Mouse (Mus musculus) c-Kit-negative CD71-positive TER-119-positive erythroid progenitor cells, embryonic 14.5 days (primary cell): ENCODE measurements around the gene Acsl1.

ENCODE experiments used
- DNase-seq: peaks from one replicate; pipeline ENCODE4 v3.0.0-alpha.2; 2013; ENCODE audit warnings: low read depth, low spot score

Gene Acsl1

DNA sequence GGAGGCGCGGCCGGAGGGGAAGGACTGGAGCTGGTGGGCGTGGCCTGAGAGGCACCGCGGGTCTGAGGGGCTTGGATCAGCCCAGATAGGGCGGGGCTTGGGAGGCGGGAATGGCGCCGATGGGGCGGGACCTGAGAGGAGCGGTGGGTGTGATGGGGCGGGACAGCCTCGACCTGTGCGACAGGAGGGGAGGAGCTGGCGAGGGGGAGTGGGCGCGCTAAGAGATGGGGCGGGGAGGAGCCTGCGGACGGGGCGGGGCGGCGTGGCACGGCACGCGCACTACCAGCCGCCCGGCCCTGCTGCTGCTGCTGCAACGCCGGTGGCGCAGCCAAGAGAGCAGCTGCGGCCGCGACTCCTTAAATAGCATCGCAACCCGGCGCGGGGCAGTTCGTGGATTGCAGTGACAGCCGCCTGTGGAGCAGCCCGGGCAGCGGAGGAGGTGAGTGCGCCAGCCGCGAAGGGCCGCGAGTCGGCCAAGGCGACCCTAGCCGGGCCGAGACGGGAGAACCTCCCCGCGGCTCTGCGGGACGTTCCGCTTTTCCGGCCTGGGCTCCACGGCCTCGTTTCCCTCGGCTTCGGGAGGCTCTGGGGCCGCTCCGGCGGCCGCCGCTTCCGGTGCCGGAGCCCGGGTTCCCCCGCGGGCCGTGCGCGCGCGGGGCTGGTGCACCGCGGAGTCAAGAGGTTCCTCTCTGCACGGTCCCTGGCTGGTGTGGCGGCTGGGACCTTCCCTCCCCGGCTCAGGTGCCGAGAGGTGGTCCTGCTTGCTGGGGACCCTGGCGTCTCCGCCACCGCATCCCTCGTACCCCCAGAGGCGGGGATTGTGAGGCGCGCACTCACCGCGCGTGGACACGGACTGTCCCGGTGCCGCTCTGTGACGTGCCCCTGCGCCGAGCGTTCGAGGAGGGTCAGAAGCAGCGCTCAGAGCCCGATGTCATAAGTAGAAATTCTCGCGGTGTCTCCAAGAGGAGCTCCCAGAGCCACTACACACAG is at the start of gene Acsl1:
Gene Acsl1, plus strand, starts transcription at position 246 of the 990 bp plus-strand sequence.
- DNase-seq = peak; percentile 99

DNA sequence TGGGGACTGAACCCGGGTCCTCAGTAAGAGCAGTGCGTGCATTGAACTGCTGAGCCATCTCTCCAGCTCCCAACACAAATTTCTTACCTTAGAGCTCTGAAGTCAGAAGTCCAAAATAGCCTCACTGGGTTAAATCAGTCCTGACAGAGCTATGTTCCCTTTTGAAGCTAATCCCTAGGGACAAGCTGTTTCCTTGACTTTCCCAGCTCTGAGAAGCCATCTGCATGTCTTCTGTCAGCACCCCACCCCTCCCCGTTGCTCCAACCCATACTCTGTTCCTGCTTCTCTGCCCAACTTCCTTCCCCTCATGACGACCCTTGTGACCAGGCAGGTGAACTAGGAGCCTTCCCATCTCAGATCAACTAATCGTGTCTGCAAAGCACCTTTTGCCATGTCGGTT is 49.3 kb upstream of the Acsl1 start:
- no peak for DNase-seq

DNA sequence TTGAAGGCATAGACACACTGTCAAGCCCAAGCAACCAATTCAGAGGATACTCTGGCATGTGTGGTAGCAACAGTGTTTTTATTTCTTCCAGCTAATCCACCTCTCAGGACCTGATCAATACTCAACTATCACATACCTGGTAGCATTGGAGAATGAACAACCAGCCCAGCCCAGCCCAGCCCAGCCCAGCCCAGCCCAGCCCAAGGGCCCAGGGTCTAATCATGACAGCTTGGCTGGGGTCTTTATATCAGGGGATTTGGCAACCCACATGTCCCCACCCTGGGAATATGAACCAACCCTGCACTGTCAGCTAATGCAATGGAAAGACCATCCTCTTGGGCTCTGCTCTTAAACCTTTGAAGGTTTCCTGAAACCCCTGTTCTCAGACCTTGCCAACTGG is 42.9 kb upstream of the Acsl1 start:
- no peak for DNase-seq

DNA sequence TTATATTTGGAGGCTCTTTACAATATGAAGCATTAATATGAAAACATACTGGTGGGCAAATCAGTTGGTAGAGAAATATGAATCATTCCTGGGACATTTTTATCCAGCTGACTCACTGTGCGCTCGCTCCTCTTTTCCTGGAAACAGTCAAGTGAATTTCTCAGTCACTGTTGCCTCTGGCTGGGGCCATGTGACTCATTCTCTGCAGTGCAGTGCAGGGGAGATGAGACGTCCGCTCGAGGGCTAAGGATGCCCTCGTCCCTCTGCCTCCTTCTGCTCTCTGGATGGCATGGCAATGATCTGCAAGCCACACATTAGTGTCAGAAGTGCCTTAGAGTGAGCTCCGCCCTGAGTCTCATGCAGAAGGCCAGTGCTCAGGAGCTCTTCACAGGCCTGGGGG is 41.0 kb upstream of the Acsl1 start:
- no peak for DNase-seq

DNA sequence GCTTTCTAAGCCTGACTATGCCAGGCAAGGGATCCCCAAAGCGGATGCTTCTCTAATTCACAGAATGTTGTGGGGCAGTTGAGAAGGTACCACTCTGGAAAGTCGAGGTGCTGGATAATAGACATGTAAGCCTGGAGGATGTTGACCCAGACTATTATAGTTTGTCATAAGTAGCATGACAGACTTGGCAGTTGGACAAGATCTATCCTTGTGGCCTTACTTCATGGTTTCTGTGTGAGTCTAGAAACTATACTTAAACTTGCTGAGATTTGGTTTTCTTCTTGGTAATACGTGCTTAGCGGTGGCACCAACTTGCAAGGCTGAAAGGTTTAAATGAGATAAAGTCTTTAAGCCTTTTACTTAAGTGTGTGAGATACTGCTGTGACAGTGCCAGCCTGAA is 38.9 kb upstream of the Acsl1 start:
- DNase-seq = no peak

DNA sequence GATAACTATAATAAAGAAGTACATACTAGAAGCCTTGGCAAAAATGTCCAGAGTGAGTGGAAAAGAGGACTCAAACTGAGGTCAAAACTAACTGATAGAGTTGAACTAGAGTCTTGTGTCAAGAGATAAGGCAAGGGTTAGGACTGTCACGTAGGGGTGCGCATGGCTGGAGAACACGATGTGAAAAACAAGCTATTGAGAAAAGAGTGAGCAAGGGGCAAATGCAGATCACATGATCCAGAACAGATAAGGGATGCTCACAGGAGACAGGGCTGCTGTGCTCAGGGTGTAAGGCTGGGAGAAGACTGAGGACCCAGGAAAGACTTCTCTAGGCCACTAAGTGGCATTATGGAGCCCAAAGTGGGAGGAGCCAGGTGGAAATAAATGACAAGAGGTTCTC is 38.3 kb upstream of the Acsl1 start:
- DNase-seq = no peak

DNA sequence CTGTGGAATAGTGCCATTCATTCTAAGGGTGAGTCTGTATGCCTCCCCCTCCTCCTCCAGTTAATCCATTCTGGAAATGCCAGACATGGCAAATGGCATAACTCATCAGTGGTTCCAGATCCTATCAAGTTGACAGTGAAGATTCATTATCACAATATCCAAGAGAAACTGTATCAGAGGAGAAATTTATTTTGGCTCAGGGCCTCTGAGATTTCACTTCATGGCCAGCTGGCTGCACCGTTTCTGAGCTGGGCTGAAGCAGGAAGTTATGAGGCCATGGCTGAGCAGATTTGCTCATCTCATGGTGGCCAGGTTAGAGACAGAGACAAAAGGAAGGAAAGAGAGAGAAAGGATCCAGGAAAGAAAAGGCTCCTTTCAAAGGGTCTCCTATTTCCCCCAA is 37.2 kb upstream of the Acsl1 start:
- no peak for DNase-seq

DNA sequence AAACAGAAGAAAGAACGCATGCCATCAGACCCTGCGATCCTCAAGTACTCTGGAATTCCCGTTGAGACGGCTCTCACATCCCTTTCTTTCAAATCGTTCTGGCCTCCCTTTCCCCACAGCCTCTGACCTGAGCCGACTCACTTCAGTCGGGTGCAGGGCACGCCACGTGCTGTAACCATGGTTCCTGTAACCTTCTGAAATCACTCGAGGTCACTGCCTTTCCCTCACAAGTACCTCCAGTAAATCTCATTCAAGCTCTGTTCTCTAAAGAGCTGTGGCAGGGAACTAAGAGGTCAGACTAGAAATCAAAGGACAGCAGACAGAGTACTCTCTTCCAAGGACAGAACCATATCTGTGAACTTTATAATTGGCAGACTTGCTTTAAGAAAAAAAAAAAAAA is 32.3 kb upstream of the Acsl1 start:
- DNase-seq = no peak

DNA sequence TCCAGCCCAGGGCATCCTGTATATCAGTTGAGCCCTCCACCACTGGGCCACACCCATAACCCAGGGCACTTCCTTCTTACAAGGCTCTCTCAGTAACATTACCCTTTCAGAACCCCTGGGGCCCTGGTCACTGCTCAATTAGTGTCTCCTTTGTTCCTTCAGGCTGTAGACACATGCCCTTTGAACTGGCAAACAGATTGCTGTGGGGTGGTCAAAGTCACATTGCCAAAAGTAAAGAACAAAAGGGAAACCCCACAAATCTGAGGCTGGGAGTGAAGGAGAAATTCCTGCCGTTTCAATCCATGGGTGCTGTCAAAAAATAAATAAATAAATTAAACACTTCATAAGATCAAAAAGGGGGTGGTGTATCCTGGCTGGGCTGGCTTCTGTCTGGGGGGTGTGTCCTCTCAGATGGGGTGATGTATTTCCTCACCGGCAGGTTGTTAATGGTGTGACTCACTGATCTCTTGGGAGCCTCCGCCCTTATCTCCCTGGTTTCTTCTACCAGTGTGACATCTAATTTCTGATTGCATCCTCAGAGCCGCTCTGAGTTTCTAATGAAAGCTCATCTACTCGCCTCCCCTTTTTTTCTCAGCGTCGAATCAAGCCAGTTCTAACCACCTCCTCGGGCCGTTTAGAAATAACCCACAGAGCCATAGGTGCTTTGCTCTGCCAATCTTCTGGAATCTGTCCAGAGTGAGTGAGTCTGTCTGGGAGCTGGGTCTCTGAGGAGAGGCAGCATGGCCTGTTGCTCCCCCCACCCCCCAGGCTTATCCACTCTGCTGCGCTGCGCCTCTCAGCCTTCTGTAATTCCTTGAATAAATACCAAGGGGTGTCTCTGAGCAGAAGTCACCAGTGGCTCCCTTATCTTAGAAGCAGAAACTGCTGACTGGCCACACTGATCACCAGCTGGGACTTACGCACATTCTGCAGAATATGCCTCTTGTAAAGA is 24.6 kb upstream of the Acsl1 start:
- no peak for DNase-seq

DNA sequence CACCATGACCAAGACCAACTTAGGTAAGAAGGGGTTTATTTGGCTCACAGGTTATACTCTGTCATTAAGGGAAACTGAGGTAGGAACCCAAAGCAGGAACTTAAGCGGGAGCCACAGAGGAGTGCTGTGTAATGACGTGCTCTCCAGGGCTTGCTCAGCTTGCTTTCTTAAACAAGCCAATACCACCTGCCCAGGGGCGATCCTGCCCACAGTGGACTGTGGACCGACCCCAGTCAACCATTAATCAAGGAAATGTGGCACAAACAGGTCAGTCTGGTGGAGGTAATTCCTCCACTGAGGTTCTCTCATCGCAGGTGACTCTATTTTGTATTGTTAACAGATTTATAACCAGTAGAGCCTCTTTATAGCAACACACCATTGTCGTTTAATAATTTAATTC is 23.5 kb upstream of the Acsl1 start:
- DNase-seq = no peak

DNA sequence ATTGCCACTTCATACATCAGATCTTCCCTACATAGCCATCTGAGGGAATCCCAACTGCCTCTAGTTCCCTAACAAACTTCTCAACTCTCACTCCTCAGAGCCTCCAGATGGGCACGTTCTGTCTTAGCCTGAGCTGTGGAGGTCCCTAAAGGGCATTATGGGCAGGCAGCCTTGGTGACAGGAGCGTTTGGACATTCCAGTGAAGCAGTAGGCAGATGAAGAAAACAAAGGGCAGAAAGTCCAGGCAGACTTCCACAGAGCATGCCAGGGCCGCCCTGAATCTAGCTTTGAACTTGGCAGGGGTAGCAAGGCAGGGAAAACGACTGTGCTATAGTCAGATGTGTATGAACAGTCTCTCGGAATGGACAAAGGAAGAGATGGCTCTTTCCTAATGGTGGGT is 22.2 kb upstream of the Acsl1 start:
- DNase-seq = no peak

DNA sequence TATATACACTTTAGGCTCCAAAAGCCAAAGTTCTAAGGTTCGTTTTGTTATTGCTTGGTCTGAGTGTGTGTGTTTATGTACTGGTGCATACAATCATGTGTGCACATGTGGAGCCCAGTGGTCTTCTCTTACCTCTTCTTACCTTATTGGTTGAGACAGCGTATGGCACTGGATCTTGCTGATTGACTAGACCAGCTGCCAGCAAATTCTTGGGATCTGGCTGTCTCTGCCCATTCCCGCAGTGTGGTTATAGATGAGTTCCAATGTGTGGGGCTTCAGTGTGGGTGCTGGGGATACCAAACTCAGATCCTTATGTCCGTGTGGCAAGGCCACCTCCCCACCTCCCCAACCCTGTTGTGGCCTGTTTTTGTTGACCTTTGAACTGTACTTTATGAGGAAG is 21.8 kb upstream of the Acsl1 start:
- DNase-seq = no peak

DNA sequence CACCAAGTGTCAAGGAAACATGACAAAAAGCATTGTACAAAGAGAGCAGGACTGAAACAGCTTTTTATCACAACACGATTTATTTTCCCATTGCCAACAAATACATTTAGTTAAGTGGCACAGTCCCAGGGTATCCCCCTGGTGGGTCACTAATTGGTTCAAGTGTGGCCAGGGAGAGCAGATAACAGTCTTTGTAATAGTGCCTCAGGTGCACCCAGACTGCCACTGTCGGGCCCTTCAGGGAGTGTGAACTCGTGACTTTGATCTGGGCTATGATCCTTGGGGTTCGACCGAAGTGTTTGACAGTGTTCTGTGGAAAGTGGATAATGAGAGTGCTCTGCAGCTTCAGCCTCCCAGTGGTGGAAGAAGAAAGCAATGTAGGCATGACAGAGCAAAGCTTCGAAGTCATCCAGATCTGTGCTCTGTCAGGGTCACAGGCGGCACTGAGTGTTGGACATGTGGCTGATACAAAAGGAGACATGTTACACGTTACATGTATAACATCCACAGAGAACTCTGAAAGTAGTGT is 21.1 kb upstream of the Acsl1 start:
- DNase-seq = no peak

DNA sequence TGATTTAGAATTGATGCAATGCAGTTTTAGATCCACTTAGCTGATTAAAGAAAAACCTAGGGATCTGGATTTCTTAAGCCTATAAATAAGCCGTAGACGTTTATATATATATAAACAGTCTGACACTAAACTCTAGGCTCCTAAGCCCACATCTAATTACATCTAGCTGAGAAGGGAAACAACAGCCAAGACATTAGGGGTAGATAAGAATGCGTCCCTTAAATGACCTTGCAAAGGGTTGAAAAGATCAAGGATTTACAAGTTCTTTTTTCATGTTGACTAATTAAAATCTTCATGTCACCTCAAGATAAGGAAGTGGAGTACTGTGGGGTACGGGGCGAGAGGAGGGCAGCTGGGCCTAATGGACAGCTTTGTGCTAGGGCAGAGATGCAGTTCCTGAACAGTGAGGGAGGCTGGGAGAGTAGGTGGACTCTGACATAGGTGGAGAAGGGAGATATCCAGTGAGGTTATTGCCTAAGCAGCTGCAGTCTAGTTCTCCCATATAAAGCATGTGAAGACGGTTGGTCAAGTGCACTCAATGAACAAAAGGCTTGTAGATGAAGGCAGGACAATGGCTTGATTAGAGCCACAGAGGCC is 12.5 kb upstream of the Acsl1 start:
- no peak for DNase-seq

DNA sequence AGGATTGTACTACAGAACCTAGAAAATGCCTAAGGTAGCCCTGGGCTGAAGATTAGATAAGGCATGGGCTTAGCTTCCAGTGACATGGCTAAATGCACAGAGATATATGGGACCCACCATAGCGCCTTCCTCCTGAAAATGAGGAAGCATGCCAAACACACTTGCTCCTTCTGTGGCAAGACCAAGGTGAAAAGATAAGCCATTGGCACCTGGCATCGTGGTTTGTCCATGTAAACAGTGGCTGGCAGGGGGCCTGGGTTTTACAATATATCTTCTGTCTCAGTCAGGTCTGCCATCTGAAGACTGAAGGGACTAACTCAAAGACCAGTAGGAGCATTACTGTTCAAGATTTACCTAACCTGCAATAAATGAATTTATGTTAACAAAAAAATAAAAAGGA is 2.4 kb upstream of the Acsl1 start:
- DNase-seq = no peak

DNA sequence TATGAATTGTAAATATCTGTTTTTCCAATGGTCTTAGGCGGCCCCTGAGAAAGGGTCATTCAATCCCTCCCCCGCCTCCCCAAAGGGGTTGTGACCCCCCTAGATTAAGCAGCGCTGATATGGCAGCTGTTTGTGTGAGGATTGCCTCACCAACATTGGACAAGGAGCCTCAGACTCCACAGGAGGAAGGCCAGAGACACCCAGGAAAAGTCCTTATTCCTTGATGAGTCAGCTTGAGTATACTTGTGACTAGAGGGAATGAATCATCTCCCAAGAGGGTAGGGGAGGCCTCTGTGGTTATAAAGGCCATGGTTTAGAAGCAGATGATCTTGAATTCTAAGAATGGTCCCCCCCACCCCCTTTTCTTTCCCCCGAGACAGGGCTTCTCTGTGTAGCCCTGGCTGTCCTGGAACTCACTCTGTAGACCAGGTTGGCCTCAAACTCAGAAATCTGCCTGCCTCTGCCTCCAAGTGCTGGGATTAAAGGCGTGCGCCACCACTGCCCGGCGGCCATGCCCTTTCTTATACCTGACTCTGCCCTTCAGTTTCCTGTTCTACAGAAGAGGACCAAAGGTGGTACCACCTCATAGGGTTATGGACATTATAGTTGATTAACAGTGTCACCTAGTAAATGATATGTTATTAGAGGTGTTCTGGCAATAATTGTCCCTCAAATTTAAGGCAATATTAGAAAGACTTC is 1.6 kb upstream of the Acsl1 start:
- DNase-seq = no peak

DNA sequence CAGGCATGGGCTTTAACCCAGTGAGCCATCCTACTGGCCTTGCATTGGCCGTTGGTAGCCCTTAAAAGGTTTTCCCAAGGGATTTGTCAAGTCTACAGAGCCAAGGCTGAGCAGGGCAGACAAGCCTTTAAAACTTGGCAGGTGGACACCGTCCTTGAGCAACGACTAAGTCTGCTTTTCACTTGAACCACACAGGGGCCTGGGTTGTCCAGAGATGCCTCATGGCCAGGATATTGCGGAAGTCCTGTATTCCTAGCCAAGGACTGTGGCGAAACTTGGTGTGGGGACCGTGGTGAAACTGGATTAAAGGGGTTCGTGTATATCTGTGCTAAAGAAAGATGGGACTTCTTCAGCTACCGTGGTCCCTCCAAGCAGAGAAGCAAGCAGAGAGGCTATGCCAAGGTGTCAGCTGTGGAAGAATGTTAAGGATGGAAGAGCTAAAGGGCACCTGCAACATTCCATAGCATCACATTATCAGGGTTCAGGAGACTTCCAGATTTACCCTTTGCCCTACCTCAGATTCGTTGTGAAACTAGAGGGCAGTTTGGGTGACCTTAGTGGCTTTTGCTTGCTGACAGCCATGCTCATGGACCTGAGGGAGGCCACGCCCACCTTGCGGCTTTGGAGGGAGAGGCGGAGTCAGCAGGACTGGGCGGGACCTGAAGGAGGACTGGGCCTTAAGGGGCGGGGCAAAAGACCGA is 596 bp upstream of the Acsl1 start:
- no peak for DNase-seq

DNA sequence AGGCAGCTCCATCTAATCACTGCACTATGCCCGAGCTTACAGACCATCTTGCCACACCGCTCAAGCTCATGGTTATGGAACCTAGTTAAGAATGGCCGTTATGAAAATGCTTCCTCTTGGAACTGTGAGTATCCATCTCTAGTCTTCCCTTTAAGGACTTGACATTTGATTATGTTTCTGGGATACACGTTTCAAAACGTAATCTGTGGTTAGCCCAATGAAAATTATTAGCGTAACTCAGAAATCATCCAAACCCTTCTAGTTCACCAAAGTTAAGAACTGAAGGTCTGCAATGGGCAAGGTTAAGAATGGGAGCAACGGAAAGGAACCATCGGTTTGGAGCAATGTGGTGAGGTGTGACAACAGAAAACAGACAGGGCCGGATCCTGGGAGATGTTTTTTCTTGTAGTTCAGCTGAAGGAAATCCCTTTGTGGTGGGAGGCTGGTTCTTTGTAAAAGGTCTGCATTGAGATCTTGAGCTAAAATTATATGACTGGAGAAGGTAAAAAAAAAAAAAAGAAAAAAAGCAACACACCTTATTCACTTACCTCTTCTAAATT is 1.2 kb downstream of the Acsl1 start:
- no peak for DNase-seq

DNA sequence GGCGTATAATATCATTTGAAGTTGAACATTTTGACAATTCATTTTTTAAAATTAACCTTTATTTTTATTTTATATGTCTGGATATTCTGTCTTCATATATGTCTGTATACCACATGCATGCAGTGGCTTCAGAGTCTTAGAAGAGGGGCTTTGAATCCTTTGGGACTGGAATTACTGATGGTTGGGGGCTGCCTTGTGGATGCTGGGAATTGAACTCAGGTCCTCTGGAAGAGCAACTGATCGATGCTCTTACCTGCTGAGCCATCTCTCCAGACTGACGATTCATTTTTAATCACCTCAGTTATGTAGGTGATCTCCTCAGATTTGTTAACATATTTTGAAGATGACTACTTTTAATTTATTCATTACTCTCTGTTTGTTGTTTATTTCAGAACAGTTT is 3.3 kb downstream of the Acsl1 start:
- DNase-seq = no peak

DNA sequence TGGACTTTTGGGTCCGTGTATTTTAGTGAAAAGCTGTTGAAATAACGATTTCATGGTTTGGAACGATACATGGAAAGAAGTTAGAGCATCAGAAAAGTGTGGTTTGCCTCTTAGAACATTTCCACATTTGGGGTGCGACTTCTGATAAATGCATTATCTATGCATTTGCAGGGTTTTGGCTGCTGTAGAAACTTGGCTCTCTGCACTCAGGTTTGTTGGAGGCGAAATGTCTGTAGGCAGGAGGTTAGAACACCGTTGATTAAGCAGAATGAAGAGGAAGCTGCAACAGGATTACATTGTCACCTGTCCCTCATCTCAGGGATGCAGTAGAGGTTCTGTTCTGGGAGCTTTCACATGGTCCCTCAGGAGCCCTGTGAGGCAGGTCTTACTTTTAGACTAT is 3.8 kb downstream of the Acsl1 start:
- no peak for DNase-seq
